Mouse (Mus musculus): ENCODE results near the gene Camkk1. TPM values are rescaled to one million over a fixed set of nuclear protein-coding genes. Genes with fewer than 3 reads are reported as not detected.

Camkk1 gene
- polyA plus RNA-seq (2017; shearing (Covaris generic)): 13.2 TPM

DNA sequence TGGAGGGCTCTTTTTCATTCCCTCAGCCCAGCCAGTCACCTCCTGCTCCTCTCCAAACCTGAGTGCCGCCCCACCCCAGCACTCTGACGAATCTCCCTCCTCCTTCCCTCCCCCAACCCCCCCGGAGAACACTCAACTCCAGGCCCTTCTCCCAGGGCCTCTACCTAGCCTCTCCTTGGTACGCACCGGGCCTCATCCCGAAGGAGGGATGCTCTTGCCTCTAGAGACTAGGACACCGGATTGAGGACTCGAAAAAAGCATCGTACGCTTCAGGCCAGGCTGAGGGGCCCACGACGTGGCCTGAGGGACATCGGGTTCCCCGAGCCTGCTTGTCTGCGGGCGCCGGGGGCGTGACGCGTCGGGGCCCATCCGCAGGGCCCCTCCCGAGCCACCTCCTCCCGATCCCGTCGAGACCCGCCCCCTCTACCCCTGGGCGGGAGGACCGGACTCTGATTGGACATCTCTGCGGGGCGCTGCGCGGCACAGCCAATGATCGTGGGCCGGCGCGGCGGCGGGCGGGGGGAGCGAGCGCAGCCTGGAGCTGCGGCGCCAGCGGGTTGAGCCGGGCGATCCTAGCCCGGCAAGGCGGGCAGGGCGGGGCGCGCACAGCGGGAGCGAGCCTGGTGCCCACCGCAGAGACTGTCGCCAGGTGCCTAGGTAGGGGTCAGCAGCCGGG, at the start of gene Camkk1:
Camkk1 (plus strand) TSS at position 538 of the 676 bp plus-strand sequence.

DNA sequence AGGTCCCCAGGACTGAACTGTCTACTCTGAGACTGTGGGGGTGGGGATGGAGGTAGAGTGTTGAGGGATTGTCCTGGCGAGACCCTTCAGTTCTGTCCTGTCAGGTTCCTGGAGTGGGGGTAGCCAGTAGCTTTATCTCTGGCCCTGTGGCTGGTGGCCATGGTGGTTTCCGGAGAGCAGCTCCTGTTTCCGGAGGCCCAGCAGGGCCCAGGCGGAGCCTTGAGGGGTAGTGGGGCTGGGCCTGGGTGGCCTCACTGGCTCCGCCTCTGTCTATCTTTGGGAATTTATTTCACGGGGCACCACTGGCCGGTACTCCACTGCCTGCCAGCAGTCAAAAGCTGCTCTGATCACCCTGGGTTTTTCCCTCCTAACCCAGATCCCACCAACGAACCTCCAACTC, 20.0 kb upstream of the Camkk1 start, which contains the start of gene P2rx1:
P2rx1 (plus strand) TSS at position 333 of the 400 bp plus-strand sequence.

DNA sequence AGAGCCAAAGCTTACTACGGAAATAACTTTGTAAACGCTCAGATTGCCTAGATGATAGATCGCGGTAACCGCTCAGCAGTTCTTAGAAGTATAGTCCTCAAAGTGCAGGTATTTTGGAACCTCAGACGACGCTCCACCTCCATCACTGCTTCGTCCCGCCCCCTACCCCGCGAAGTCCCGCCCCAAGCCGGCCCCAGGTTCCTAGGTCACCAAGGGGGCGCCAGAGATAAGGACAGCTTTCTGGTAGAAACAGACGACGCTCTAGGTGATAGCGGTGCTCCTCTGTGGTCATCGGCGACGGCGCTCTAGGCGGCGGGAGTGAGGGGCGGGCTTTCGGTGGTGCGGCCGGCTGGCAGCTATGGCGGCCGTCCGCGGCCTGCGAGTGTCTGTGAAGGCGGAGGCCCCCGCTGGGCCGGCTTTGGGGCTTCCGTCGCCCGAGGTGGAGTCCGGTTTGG, 28.8 kb downstream of the Camkk1 start, which contains the start of gene Ncbp3:
Ncbp3 (plus strand) TSS at position 242 of the 455 bp plus-strand sequence.

DNA sequence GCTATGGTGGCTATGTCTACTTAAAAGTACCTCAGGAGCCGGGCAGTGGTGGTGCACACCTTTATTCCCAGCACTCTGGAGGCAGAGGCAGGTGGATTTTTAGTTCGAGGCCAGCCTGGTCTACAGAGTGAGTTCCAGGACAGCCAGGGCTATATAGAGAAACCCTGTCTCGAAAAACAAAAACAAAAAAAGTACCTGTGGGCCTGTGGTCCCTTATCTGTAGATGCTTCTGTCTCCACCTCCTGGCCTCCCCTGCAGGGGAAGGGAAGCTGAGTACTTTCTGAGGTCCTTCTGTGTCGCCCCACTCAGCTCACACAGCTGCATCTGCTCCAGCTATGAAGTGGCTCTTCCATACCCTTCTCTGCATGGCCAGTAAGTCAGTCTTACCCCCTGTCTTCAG, 71.5 kb downstream of the Camkk1 start, which contains the start of gene Itgae:
Itgae (plus strand) TSS at position 301 of the 400 bp plus-strand sequence.

Other genes starting within 250 kb of the Camkk1 start
- gene Cyb5d2, start 222.9 kb upstream of the Camkk1 start, polyA plus RNA-seq (2017; shearing (Covaris generic)): 7.6 TPM
- 28.0 TPM for gene Zzef1, start 222.8 kb upstream of the Camkk1 start, polyA plus RNA-seq (2017; shearing (Covaris generic))
- 288 TPM for gene Atp2a3, start 57.8 kb upstream of the Camkk1 start, polyA plus RNA-seq (2017; shearing (Covaris generic))
- gene P2rx1, start 19.9 kb upstream of the Camkk1 start, polyA plus RNA-seq (2017; shearing (Covaris generic)): not detected
- gene Ncbp3, start 28.8 kb downstream of the Camkk1 start, polyA plus RNA-seq (2017; shearing (Covaris generic)): 16.7 TPM
- gene Itgae, start 71.6 kb downstream of the Camkk1 start, polyA plus RNA-seq (2017; shearing (Covaris generic)): 49.3 TPM
- gene Haspin, start 119.3 kb downstream of the Camkk1 start, polyA plus RNA-seq (2017; shearing (Covaris generic)): 11.2 TPM
- gene P2rx5, start 141.4 kb downstream of the Camkk1 start, polyA plus RNA-seq (2017; shearing (Covaris generic)): 0.17 TPM
- gene Emc6, start 158.0 kb downstream of the Camkk1 start, polyA plus RNA-seq (2017; shearing (Covaris generic)): 79.2 TPM
- gene Tax1bp3, start 158.1 kb downstream of the Camkk1 start, polyA plus RNA-seq (2017; shearing (Covaris generic)): 28.7 TPM
- 12.4 TPM for gene Ctns, start 180.0 kb downstream of the Camkk1 start, polyA plus RNA-seq (2017; shearing (Covaris generic))
- 9.5 TPM for gene Shpk, start 180.5 kb downstream of the Camkk1 start, polyA plus RNA-seq (2017; shearing (Covaris generic))
- gene Trpv1, start 215.3 kb downstream of the Camkk1 start, polyA plus RNA-seq (2017; shearing (Covaris generic)): not detected
- not detected for gene Trpv3, start 248.4 kb downstream of the Camkk1 start, polyA plus RNA-seq (2017; shearing (Covaris generic))